Mouse (Mus musculus): ENCODE results near the gene Nrg4.

GRCm38 (mm10) chr9:55208458-55208789 is 118.2 kb downstream of the Nrg4 start:
- TF ChIP-seq CTCF (IDR thresholded peaks at IDR 0.05; ENCODE audit: low read depth) (no peak), EP300 (IDR thresholded peaks at IDR 0.05; ENCODE audit: low read depth) (no peak)

All from liver, embryonic 14.5 days (tissue).